Mouse (Mus musculus) heart, embryonic 14.5 days (tissue): Measurements from ENCODE around the gene Lyrm9. TPM values are rescaled to one million over a fixed set of nuclear protein-coding genes. Genes with fewer than 3 reads are reported as not detected.

Experiments
- polyA plus RNA-seq: library from polyadenylated mRNA; unstranded; fragments of >200 nt; fragmentation: Nextera tagmentation; extraction: Ambion mirVana; gene quantifications from 2 replicates; pipeline ENCODE4 v1.2.1, GENCODE M21; 2014

The Lyrm9 gene
- polyA plus RNA-seq, 1 experiment from 2014 or later = 41.2 TPM

Other genes starting within 250 kb of the Lyrm9 start
- 14.6 and 14.9 TPM in 2 replicates for gene Nlk, start 129.2 kb upstream of the Lyrm9 start, polyA plus RNA-seq
- gene Ccnq, start 74.9 kb upstream of the Lyrm9 start, polyA plus RNA-seq = 29.3 and 34.4 TPM in 2 replicates
- gene Nos2, start 94.2 kb downstream of the Lyrm9 start, polyA plus RNA-seq = 1.4 and 1.6 TPM in 2 replicates
- 63.4 and 65.2 TPM in 2 replicates for gene Lgals9, start 158.4 kb downstream of the Lyrm9 start, polyA plus RNA-seq